Mouse (Mus musculus): Measurements from ENCODE around the gene Flvcr2.

Flvcr2 gene

DNA sequence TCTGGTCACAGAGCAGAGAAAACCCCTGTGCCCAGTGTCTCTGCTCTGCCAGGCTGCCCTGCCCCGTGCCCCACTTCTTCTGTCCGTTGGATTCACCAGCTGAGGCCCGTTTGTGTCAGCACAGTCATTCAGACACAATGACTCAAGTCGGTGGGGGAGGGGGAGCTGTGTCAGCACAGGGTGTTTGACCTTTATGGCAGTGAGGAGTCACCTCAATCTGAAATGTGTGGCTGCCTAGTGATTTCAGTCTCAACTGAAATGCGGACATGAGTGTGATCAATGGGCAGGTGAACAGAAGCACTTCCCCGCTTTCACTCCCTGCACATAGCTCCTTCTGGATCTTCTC is 16.4 kb upstream of the Flvcr2 start:
- in situ Hi-C loops (cut with MboI, MseI): loop anchor here (5.0 kb wide), 1 partner anchor 43 kb away; the partner anchor contains the start of gene Batf

- in situ Hi-C loops (cut with MboI, MseI): no loop called here
Measured at GRCm38 (mm10) chr12:85736203-85736602, 10.1 kb upstream of the Flvcr2 start.

DNA sequence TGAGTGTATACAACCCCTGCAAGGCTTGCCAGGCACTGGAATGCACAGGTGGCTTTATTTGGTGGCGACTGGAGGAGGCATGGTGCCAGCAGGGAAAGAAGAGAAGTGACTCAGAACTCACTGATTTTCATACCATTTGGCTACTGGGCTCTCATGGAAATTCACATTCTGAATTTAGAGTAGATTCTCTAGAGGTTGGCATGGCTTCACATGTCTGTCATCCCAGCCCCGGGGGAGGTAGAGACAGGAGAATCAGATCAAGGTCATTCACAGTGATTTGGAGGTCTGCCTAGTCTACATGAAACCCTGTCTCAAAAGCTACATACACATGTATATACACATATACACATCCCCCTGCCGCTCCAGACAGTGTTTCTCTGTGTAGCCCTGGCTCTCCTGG is 9.4 kb upstream of the Flvcr2 start:
- in situ Hi-C loops (cut with MboI, MseI): no loop called here

DNA sequence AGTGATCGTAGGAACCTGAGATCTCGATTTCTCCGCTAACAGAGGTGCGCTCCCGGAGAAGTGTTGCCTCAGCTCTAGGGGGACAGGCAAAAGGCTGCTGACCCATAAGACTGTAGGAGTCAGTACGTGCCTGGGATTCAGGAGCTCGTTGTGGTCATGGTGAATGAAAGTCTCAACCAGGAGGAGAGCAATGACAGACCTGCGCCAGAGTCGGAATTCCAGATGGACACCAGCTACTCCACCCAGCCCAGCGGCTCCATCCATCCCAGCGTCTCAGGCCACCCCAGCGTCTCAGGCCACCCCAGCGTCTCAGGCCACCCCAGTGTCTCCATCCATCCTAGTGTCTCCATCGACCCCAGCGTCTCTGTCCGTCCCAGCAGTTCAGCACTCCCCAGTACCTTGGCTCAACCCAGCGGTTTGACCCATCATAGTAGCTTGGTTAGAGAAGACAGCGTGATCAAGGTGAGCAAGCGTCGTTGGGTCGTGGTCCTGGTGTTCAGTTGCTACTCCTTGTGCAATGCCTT is 419 bp downstream of the Flvcr2 start:
- in situ Hi-C loops (cut with MboI, MseI): no loop called here

GRCm38 (mm10) chr12:85747343-85747742 is 1.0 kb downstream of the Flvcr2 start:
- in situ Hi-C loops (cut with MboI, MseI): no loop called here

GRCm38 (mm10) chr12:85749861-85750260 is 3.5 kb downstream of the Flvcr2 start:
- in situ Hi-C loops (cut with MboI, MseI): no loop called here

- in situ Hi-C loops (cut with MboI, MseI): no loop called here
Measured at GRCm38 (mm10) chr12:85752116-85752515, 5.8 kb downstream of the Flvcr2 start.

DNA sequence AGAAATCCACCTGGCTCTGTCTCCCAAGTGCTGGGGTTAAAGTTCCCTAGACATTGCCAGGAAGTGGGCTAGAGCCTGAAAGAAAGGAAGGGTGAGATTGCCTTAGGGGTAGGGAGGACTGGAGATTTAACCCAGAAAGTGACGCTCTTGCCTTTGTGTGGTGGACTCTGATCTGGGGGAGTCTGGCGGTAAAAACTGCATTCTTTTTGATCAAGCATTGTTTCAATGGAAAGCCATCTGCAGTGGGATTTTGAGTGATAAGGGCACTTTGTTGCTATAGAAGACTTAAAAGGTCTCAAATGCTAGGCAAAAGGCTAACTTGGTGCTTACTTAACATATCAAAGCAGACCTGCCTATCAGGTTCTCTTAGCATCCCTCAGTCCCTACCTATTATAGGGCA is 6.9 kb downstream of the Flvcr2 start:
- in situ Hi-C loops (cut with MboI, MseI): no loop called here

DNA sequence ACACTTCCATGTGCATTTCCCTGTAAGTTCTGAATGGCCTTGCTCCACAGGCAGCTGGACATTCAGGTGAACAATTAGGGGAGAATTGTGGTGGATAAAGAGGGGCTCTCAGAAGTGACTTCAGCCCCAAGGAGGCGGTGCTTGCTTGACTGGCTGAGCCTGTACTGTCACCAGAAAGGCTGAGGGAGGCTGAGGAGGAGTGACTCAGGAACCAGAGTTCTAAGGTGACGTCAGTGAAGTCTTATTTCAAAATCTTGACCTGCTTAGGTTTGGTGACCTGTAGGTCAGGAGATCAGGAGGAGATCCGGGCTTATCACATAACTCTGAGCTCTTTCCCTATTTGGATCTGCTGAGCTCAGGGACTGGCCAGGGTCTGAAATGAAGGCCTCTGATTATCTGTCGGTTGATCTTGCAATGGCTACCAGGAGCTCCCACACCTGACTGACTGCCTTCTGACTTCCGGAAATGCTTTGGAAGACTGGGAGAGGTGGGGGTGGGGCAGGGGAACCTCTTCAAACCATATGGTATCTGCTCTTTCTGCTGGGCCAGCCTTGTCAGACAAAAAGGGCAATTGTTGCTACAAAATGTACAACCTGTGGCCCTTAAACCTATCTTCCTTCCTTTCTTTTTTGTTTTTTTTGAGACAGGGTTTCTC is 8.4 kb downstream of the Flvcr2 start:
- in situ Hi-C loops (cut with MboI, MseI): no loop called here

GRCm38 (mm10) chr12:85756455-85756854 is 10.1 kb downstream of the Flvcr2 start:
- in situ Hi-C loops (cut with MboI, MseI): no loop called here

DNA sequence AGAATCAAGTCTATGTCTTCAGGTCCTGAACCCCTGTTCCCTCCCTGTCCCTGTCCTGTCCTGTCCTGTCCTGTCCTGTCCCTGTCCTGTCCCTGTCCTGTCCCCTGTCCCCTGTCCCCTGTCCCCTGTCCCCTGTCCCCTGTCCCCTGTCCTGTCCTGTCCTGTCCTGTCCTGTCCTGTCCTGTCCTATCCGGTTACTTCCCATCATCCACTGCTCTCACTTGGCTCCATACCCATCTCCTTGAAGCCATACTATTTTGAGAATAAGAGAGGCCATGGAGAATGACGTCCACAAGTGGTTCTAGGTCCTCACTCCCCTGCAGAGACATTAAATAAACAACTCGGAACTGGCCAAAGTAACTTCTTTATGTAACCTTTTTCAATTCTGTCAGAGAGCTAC is 10.7 kb downstream of the Flvcr2 start:
- in situ Hi-C loops (cut with MboI, MseI): no loop called here

DNA sequence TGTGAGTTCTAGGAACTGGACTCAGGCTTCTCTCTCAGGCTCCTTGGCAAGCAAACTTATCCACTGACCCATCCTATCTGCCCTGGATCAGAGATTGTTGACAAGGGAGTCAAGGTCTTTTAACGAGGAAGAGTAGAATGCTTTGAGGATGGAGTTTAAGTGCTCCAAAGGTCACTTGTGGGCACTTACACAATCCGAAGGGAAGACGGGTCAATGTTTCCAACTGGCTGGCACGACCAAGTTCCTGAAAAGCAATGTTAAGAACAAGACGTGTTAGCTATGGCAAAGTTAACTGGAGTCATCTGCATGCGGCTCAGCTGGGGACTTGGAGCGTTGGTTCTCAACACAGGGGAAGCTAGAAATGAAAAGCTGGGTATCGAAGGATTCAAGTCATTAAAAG is 12.4 kb downstream of the Flvcr2 start:
- in situ Hi-C loops (cut with MboI, MseI): no loop called here

GRCm38 (mm10) chr12:85761471-85761870 is 15.1 kb downstream of the Flvcr2 start:
- in situ Hi-C loops (cut with MboI, MseI): no loop called here

DNA sequence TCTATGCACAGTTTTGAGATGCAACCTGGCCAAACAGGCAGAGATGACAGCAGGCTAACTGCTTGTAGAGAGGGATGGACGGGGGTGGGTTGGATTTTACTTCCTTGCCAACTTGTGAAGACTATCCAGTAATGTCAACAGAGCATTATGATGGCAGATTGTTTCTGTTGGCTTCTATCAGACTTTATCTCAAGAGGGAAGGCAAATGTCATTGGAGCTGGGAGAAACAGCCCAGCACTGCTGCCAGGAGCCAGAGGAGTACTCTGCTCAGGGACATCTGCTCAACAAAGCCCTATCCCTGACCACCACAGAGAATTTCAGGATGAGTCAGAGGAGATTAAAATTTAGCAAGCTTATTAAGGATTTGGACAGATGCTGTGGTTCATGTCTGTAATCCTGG is 18.3 kb downstream of the Flvcr2 start:
- in situ Hi-C loops (cut with MboI, MseI): no loop called here

DNA sequence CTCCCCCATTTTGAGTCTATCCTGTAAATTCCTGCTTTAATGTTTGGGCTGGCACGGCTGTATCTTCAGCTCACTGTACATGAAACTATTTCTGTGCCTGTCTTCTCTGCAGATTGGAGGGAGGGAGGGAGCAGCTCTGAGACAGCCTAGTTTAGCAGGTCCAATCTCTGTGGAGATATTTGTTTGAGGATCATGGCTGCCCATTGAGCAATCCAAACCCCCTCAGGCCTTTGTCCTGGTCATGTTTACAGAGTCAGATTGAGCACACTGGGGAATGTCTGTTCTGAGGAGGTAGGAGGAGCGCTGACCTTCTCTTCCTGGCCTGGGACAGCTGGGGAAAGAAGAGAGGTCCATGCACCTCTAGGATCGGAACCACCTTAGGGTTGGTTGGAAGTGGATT is 19.9 kb downstream of the Flvcr2 start:
- in situ Hi-C loops (cut with MboI, MseI): no loop called here

DNA sequence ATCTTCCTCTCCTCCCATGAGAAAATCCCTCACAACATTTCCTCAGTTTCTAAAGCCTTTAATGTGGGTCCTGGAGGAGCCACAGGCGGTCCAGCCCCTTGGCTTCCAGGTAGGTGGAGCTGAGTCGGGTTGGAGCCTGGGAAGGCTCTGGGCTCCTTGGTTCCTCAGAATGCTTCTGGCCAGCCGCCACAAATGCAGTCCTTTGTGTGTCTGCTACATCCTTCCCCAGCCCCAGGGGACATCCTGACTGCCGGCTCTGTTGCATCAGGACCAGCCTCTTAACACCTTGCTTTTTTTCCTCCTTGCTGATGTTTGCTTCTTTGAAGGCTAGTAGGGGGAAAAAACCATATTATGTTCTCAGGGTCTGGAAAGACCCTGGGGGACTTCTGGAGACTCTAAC is 21.4 kb downstream of the Flvcr2 start:
- in situ Hi-C loops (cut with MboI, MseI): no loop called here

- in situ Hi-C loops (cut with MboI, MseI): no loop called here
Measured at GRCm38 (mm10) chr12:85771356-85771755, 25.0 kb downstream of the Flvcr2 start.

DNA sequence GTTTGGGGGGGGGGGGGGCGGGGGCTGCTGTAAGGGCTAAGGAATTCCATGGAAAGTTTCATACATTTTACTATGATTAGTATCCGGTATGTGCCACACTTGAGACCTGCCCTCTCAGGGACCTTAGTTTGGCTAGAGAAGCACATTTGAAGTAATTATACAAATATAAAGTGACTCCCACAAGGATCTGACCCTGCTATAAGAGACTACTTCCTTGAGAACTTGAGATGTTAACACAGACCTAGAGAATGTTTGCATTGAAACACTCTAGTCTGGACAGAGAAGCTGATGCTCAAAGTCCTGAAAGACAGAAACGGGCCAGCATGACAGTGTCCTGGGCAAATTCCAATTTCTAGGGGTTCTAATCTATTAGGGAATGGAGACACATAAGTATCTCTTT is 32.6 kb downstream of the Flvcr2 start:
- in situ Hi-C loops (cut with MboI, MseI): loop anchor here (25.0 kb wide), 1 partner anchor 1167 kb away; the partner anchor contains the start of gene Abcd4

DNA sequence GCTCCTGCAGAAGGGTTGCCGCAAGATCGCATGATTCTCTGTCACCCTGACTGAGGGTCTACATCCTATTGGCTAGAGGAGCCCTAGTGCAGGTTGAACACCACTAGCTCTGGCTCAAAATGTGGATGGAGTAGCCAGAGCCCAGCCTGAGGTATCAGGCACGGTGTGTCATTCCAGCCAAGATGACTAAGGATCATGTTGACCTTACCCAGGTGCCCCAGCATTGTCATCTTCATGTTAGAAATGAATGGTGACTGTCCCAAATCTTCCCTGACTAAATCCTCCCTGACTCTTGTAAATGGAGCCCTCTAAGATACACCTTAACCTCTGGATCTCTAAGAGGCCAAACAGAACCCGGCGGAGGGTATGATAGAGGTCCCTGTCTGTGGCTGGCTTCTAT is 33.4 kb downstream of the Flvcr2 start:
- in situ Hi-C loops (cut with MboI, MseI): loop anchor here (25.0 kb wide), 1 partner anchor 1167 kb away; the partner anchor contains the start of gene Abcd4

DNA sequence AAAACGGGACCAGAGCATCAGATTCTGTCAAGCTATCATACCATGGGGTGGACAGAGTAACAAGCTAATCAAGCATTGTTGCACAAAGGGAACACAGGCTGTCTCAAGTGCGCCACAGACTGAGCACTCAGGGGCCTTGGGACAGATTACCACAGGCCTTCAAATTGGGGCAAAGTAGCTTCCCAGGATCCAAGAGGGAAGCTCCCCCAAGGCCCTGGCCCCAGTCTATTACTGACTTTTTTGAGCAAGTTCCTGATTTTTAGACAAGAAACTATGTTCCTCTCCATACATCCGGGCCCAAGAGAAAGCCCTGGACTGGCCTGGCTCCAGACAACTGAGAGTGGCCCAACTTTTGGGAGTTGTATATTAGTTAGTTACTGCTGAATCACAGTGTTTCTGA is 35.3 kb downstream of the Flvcr2 start:
- in situ Hi-C loops (cut with MboI, MseI): loop anchor here (25.0 kb wide), 1 partner anchor 1169 kb away; the partner anchor contains the start of gene Abcd4

DNA sequence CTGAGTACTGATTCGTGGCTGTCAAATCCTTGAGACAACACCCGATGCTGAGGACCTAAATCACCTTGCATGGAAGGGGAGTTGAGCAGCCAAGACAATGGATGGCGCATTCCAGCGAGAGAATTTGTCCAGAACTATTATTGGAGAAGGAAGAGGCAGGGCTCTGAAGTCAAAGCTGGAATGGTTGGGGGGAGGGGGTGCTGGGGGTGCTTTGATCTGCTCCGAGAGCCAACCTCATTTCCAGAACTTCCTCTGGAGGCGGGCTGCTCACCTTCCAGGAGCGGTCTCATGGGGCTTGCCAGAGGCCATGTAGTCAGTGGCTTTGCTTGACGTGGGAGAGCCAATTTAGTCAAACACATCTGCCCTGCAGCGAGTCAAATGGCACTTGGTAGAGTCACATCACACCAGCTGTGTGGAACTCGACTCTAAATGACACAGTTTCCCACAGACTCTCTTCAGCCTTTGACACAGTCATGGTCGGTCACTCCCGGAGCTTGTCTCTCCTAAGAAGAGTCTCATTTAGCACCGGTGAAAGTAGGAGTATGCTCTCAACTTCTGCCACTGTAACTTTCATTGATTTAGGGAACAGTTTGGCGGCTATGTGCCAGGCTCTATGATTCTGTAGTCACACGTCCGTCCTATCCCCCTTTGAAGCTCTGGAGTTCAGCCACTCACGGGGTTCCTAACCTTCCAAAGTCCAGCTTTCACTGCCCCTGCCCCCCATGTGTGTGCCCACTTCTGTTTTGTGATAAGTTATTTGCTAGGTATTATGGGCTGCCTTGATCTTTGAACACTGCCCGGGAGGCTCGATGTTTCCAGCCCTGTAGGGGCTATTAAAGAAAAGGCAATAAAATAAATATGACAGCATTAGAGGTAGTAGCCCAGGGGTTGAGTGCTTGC is 38.8 kb downstream of the Flvcr2 start:
- in situ Hi-C loops (cut with MboI, MseI): loop anchor here (25.0 kb wide), 1 partner anchor 1173 kb away; the partner anchor contains the start of gene Abcd4

DNA sequence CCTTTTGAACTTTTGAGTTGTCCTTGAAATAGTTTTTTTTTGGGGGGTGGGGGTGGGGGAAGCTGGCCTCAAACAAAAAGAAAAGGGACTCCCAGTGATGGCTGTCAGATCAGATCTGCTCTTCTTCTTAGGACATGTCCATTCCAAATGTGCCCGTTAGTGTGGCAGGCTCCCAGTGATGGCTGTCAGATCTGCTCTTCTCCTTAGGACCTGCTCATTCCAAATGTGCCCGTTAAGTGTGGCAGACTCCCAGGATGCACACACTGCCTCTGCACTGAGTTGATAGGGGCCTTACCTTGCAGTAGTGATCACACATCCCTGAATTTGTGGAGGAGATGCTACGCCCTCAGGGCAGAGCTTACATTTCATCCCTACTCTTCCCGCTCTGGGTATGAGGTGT is 45.8 kb downstream of the Flvcr2 start:
- in situ Hi-C loops (cut with MboI, MseI): loop anchor here (5.0 to 25.0 kb wide), 2 partner anchors 105 to 1180 kb away; partner anchors contain the start of genes Abcd4 and Batf

All from T-helper 1 cell (primary cell).